ENCODE assay signal across 11 mouse cellular contexts in the genomic region with DNA sequence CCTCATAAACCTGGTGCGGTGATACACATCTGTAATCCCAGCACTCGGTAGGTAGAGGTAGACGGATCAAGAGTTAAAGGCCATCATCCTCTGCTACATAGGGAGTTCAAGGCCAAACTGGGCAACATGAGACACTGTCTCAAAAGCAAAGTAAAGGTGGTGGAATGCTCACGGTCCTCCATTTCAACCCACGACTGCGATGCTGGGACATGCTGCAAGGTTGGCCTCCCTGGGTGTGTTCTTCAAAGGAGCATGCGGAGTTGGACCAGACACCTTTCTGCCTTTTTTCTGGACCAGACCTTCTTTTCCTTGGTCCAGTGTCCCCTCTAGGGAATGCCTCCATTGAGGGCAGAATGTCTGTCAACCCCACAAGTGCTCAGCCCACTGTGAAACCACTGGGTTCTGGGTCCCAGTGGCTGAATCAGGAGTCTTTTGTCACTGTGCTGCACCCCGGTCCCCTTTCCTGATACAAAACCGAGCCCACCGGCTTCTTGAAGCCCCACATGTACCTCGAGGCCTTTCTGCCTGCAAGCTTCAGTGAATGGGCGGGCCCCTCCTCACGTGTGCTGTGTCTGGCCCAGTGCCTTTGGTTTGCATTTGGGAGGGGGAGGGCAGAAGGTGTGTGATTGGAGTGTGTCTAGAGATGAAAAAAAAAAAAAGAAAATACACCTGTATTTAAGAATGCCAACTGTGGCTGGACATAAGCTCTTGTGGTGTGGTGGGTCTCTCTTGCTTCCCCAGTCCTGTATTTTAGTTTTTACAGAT. TPM values are rescaled to one million over a fixed set of nuclear protein-coding genes. Genes with fewer than 3 reads are reported as not detected.
A peak's percentile ranks its signal among the peaks of the same experiment; 100 is the strongest.
DNase-seq lines count a peak whose midpoint lies in the region; ATAC-seq lines count a peak whose summit lies in the region.
"Had no signal": no experiment of that assay in that cellular context is flagged by ENCODE, and none has a peak within 500 bp of the region (broad histone marks: within the 10 kb centered on the region; RNA-seq: fewer than 3 reads in every experiment).

No protein-coding gene starts in this region.

- 75% methylated on average over 13 of the region's 13 CpGs for WGBS in kidney, embryonic 15.5 days
- 78% methylated on average over 13 of the region's 13 CpGs for WGBS in liver, embryonic 13.5 days (ENCODE audit: insufficient replicate concordance)

- peak; percentile 19 for DNase-seq in adrenal gland, postnatal 10 days
- no peak for DNase-seq in adrenal gland, adult 18-20 months (ENCODE audit: low spot score in 2 of 2)
- no peak for DNase-seq in kidney, adult 11 months
- peak; percentile 81 for DNase-seq in R1 (ENCODE audit: low read depth, low spot score)
- DNase-seq in liver, embryonic 13.5 days: no peak
- no peak for DNase-seq in layer of hippocampus, adult 9-11 months
- no peak for DNase-seq in right cerebral cortex, postnatal 36 days (ENCODE audit: low spot score in 2 of 2)
- DNase-seq: cerebellum, adult 18-20 months had no signal

- H3K36me3 ChIP-seq in kidney, embryonic 15.5 days: peaks cover 61% of the 10 kb centered on the region
- peaks cover 38% of the 10 kb centered on the region for H3K36me3 ChIP-seq in liver, embryonic 13.5 days

- no peak overlapping the region for H3K9ac ChIP-seq in kidney, embryonic 15.5 days
- no peak overlapping the region for H3K9ac ChIP-seq in liver, embryonic 13.5 days
- H3K9ac ChIP-seq: limb, embryonic 12.5 days; neural tube, embryonic 12.5 days had no signal

- H3K4me1 ChIP-seq in kidney, embryonic 15.5 days: peaks cover 37% of the 10 kb centered on the region
- peaks cover 53% of the 10 kb centered on the region for H3K4me1 ChIP-seq in liver, embryonic 13.5 days (replicated peaks)

- ATAC-seq in kidney, embryonic 15.5 days (replicated peaks; ENCODE audit: low FRiP score): no peak
- no peak for ATAC-seq in liver, embryonic 13.5 days (ENCODE audit: low read depth)

- no peaks in the 10 kb centered on the region for H3K9me3 ChIP-seq in kidney, embryonic 15.5 days (replicated peaks)
- no peaks in the 10 kb centered on the region for H3K9me3 ChIP-seq in liver, embryonic 13.5 days (replicated peaks)
- H3K9me3 ChIP-seq: limb, embryonic 12.5 days; neural tube, embryonic 12.5 days had no signal

- no peaks in the 10 kb centered on the region for H3K27me3 ChIP-seq in kidney, embryonic 15.5 days
- H3K27me3 ChIP-seq in liver, embryonic 13.5 days: no peaks in the 10 kb centered on the region
- H3K27me3 ChIP-seq: limb, embryonic 12.5 days; neural tube, embryonic 12.5 days had no signal

- H3K4me2 ChIP-seq in kidney, embryonic 15.5 days: no peak overlapping the region
- H3K4me2 ChIP-seq in liver, embryonic 13.5 days: peak overlapping the region; percentile 23; the same call in 1 of the 2 replicates

- peak overlapping the region; percentile 52; the same call in 1 of the 2 replicates for H3K27ac ChIP-seq in kidney, embryonic 15.5 days
- H3K27ac ChIP-seq in liver, embryonic 13.5 days: peak overlapping the region; percentile 98
- H3K27ac ChIP-seq: neural tube, embryonic 12.5 days had no signal

- H3K4me3 ChIP-seq in kidney, embryonic 15.5 days (replicated peaks): no peak overlapping the region
- H3K4me3 ChIP-seq in liver, embryonic 13.5 days (replicated peaks): peak overlapping the region; percentile 78; the same call in 1 of the 2 replicates
- H3K4me3 ChIP-seq: limb, embryonic 12.5 days; neural tube, embryonic 12.5 days had no signal

RNA-seq across cellular contexts. Expression of a gene that starts 3.6 kb away (rescaled TPM):
- total RNA-seq in adrenal gland, postnatal 10 days (2021): 100 to 1,000 TPM; 527 to 606 TPM
- 1,000 to 10,000 TPM; 1,437 to 1,911 TPM for total RNA-seq in adrenal gland, adult 18-20 months (2021)
- polyA plus RNA-seq in kidney, embryonic 15.5 days (2015; fragmentation: Nextera tagmentation; extraction: Ambion mirVana): 4,509 and 4,690 TPM in 2 replicates
- polyA plus RNA-seq in liver, embryonic 13.5 days (2015; fragmentation: Nextera tagmentation; extraction: Ambion mirVana): 7,621 and 8,262 TPM in 2 replicates

RNA-seq across cellular contexts. Expression of a gene that starts 10.6 kb away (rescaled TPM):
- total RNA-seq in adrenal gland, postnatal 10 days (2021): 10 to 100 TPM; 52.7 to 53.6 TPM
- total RNA-seq in adrenal gland, adult 18-20 months (2021): 10 to 100 TPM; 58.2 to 64.3 TPM
- polyA plus RNA-seq in kidney, embryonic 15.5 days (2015; fragmentation: Nextera tagmentation; extraction: Ambion mirVana): 184 and 195 TPM in 2 replicates
- polyA plus RNA-seq in liver, embryonic 13.5 days (2015; fragmentation: Nextera tagmentation; extraction: Ambion mirVana): 104 and 106 TPM in 2 replicates

RNA-seq across cellular contexts. Expression of a gene that starts 18.2 kb away (rescaled TPM):
- 10 to 100 TPM; 50.2 to 58.9 TPM for total RNA-seq in adrenal gland, postnatal 10 days (2021)
- total RNA-seq in adrenal gland, adult 18-20 months (2021): 10 to 100 TPM; 41.9 to 43.3 TPM
- 165 and 167 TPM in 2 replicates for polyA plus RNA-seq in kidney, embryonic 15.5 days (2015; fragmentation: Nextera tagmentation; extraction: Ambion mirVana)
- polyA plus RNA-seq in liver, embryonic 13.5 days (2015; fragmentation: Nextera tagmentation; extraction: Ambion mirVana): 111 and 119 TPM in 2 replicates

RNA-seq across cellular contexts. Expression of a gene that starts 21.5 kb away (rescaled TPM):
- 10 to 100 TPM; 66.7 to 92.5 TPM for total RNA-seq in adrenal gland, postnatal 10 days (2021)
- 10 to 100 TPM; 40.4 to 61.6 TPM for total RNA-seq in adrenal gland, adult 18-20 months (2021)
- polyA plus RNA-seq in kidney, embryonic 15.5 days (2015; fragmentation: Nextera tagmentation; extraction: Ambion mirVana): 37.6 and 40.8 TPM in 2 replicates
- polyA plus RNA-seq in liver, embryonic 13.5 days (2015; fragmentation: Nextera tagmentation; extraction: Ambion mirVana): 4.1 and 5.1 TPM in 2 replicates

RNA-seq across cellular contexts. Expression of a gene that starts 25.6 kb away (rescaled TPM):
- total RNA-seq in adrenal gland, postnatal 10 days (2021): under 1 TPM; 0.64 to 0.69 TPM
- total RNA-seq in adrenal gland, adult 18-20 months (2021): 1 to 10 TPM in 1 of 2 experiments, under 1 TPM in 1; 0.66 to 2.6 TPM
- polyA plus RNA-seq in kidney, embryonic 15.5 days (2015; fragmentation: Nextera tagmentation; extraction: Ambion mirVana): 1.0 and 1.1 TPM in 2 replicates
- 0.80 and 0.87 TPM in 2 replicates for polyA plus RNA-seq in liver, embryonic 13.5 days (2015; fragmentation: Nextera tagmentation; extraction: Ambion mirVana)

Comparison
In these comparisons a context has a peak if more than half of its experiments do, and no peak if none do; other contexts are left out.
1. DNase-seq: peak in adrenal gland, postnatal 10 days (single experiment) and R1 (single experiment); none in adrenal gland, adult 18-20 months (0 of 2), kidney, adult 11 months (single experiment), liver, embryonic 13.5 days (single experiment), layer of hippocampus, adult 9-11 months (single experiment) and right cerebral cortex, postnatal 36 days (0 of 2).